Mouse (Mus musculus) limb, embryonic 13.5 days (tissue): ENCODE measurements around the gene Zrsr1. TPM values are rescaled to one million over a fixed set of nuclear protein-coding genes. Genes with fewer than 3 reads are reported as not detected.

Source experiments
- ATAC-seq: fragments of 200-750 bp; cut with Nextera tagmentation; 2 replicates; pipeline ENCODE4 v1.8.0; 2017; ENCODE audit warnings: low read depth, moderate number of reproducible peaks, moderate TSS enrichment; ENCODE audit not compliant: low FRiP score
- H3K27ac ChIP-seq: fragments of 300-500 bp; sonication (generic); 2 replicates; pipeline ENCODE4 v1.5.1; 2015; ENCODE audit warnings: inconsistent platforms, mild to moderate bottlenecking, moderate library complexity
- H3K27me3 ChIP-seq: fragments of 300-500 bp; sonication (generic); 2 replicates; pipeline ENCODE4 v1.6.1; 2015; ENCODE audit warnings: mild to moderate bottlenecking, inconsistent platforms
- H3K36me3 ChIP-seq: fragments of 300-500 bp; sonication (generic); 2 replicates; pipeline ENCODE4 v1.6.1; 2015; ENCODE audit warnings: inconsistent platforms, mild to moderate bottlenecking, moderate library complexity
- H3K4me1 ChIP-seq: fragments of 300-500 bp; sonication (generic); 2 replicates; pipeline ENCODE4 v1.6.1; 2015; ENCODE audit warnings: inconsistent platforms
- H3K4me2 ChIP-seq: fragments of 300-500 bp; sonication (generic); replicated peaks from 2 replicates; pipeline ENCODE4 v1.6.1; 2015; ENCODE audit warnings: inconsistent platforms, mild to moderate bottlenecking, moderate library complexity
- H3K4me3 ChIP-seq: fragments of 300-500 bp; sonication (generic); 2 replicates; pipeline ENCODE4 v1.5.1; 2015; ENCODE audit warnings: moderate library complexity, mild to moderate bottlenecking, inconsistent platforms
- H3K9ac ChIP-seq: fragments of 300-500 bp; sonication (generic); 2 replicates; pipeline ENCODE4 v1.6.1; 2015; ENCODE audit warnings: mild to moderate bottlenecking, inconsistent platforms
- H3K9me3 ChIP-seq: fragments of 300-500 bp; sonication (generic); 2 replicates; pipeline ENCODE4 v1.6.1; 2016; ENCODE audit warnings: inconsistent platforms
- WGBS: fragments of 180-500 bp; shearing (Covaris S2); methylation state at CpG from one replicate; pipeline ENCODE4 v1.1.7; 2015; 5-methylcytosine and 5-hydroxymethylcytosine counted together
- polyA plus RNA-seq: library from polyadenylated mRNA; unstranded; fragments of >200 nt; fragmentation: Nextera tagmentation; extraction: Ambion mirVana; gene quantifications from 2 replicates; pipeline ENCODE4 v1.2.1, GENCODE M21; 2015

Gene Zrsr1
- polyA plus RNA-seq, 1 experiment from 2014 or later: 3.6 TPM

DNA sequence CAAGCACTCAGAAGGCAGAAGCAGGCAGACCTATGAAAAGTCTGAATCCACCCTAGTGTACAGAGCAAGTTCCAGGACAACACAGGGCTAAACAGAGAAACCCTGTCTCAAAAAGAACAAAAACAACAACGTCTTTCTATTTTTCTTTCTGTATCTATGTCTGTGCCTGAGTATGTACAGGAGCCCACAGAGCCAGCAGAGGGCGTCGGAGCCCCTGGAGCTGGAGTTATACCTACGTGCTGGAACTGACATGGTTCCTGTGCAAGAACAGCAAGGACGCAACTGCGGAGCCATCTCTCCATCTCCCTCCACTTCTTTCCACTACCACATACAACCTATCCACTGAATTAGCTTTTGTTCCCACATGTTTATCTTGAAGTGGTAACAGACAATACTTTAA, 21.7 kb upstream of the Zrsr1 start:
- Histone ChIP-seq H3K9ac (no peak overlapping the region), H3K4me1 (no peaks in the 10 kb centered on the region), H3K9me3 (no peaks in the 10 kb centered on the region), H3K27me3 (no peaks in the 10 kb centered on the region), H3K27ac (no peak overlapping the region), H3K36me3 (peaks cover 15% of the 10 kb centered on the region), H3K4me2 (no peak overlapping the region), H3K4me3 (no peak overlapping the region)
- 92% methylated on average over 6 of the region's 6 CpGs for whole genome bisulfite sequencing
- ATAC-seq: no peak

DNA sequence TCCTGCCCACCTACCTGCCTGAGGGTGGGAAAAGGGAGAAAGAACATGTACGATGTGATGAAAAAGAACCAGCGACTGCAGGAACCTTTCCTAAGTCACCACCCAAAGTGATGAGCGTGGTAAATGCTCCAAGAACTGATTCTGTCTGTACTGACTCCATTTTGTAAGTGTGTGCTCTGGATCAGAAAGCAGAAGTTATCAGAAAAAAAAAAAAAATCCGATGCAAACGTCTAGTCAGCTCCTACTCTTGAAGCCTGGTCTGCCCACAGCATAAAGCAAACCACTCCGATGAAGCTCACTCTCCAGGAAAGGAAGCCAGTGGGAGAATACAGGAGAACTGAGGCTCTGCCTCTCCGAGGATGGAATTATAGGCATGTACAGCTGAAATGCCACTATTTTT, 19.1 kb upstream of the Zrsr1 start:
- 84% methylated on average over 7 of the region's 7 CpGs for WGBS

DNA sequence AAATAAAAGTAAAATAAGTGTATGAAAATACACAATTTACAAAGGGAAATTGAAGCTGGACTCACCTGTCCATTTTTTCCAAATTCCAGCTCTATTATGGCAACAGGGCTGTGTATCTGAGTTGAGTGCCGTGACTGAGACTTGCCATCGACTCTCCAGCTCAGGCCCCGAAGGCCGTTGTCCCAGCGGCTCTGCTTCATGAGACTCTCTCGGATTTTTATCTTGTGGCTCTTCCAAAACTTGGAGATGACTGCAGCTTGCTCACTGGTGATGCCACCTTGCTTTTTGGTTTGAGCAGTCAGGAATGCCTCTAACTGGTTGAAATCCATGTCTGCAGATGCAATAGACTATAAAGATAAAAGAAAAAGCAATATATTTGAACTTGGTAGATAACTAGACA, 15.5 kb upstream of the Zrsr1 start:
- H3K9me3 ChIP-seq: no peaks in the 10 kb centered on the region
- H3K27ac ChIP-seq: no peak overlapping the region
- 94% methylated on average over 6 of the region's 6 CpGs for WGBS
- no peak overlapping the region for H3K4me2 ChIP-seq
- no peak for ATAC-seq
- no peaks in the 10 kb centered on the region for H3K27me3 ChIP-seq
- H3K4me1 ChIP-seq: no peaks in the 10 kb centered on the region
- peaks cover 24% of the 10 kb centered on the region for H3K36me3 ChIP-seq
- no peak overlapping the region for H3K9ac ChIP-seq
- H3K4me3 ChIP-seq: no peak overlapping the region

More for the DNA sequence above, 19.1 kb upstream of the Zrsr1 start:
- Histone ChIP-seq H3K4me2 (no peak overlapping the region), H3K9me3 (no peaks in the 10 kb centered on the region), H3K27me3 (no peaks in the 10 kb centered on the region), H3K36me3 (peaks cover 24% of the 10 kb centered on the region), H3K9ac (no peak overlapping the region), H3K27ac (no peak overlapping the region), H3K4me1 (no peaks in the 10 kb centered on the region), H3K4me3 (no peak overlapping the region)
- no peak for ATAC-seq

DNA sequence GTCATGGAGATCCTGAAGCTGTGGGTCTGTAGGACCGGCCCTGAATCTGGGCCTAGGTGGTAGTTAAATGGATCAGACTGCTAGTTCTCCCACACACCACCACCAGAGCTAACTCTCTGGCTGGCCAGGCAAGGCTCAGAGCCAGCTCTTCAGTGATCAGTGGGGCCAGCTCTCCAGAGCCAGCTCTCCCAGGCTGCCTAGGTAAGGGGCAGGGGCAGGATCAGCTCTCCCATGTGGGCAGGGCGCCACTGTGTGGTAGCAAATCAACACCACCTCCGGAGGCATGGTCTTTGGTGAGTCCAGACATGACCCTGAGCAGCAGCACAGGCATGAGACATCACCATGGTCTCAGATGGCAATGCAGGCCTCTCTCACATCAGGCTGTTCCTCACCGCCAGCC, 15.0 kb upstream of the Zrsr1 start:
- Histone ChIP-seq H3K27me3 (no peaks in the 10 kb centered on the region), H3K9ac (no peak overlapping the region), H3K9me3 (no peaks in the 10 kb centered on the region), H3K27ac (no peak overlapping the region), H3K36me3 (peaks cover 24% of the 10 kb centered on the region), H3K4me2 (no peak overlapping the region), H3K4me3 (no peak overlapping the region), H3K4me1 (no peaks in the 10 kb centered on the region)
- no peak for ATAC-seq
- WGBS: 80% methylated on average over 4 of the region's 4 CpGs

DNA sequence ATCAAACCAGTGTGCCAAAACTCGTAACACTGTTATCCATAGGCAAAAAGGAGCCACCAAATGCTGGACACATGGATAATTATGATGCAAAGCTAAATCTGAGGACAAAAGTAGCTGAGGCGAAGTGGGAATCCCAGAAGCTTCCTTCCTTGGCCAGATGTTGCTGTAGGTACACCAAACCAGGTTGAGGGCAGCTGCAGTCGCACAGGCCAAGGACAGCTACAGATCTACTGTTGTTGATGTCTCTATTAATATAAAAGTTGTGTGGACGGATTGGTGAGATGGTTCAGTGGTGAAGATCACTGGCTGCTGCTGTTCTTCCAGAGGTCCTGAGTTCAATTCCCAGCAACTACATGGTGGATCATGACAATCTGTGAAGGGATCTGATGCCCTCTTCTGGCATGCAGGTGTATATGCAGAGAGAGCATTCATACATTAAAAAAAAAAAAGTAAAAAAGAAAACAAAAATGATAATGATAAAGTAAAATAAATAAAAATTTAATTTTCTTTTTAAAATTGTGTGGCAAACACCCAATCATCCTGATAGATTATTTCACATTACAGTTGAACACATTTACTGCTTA, 13.9 kb upstream of the Zrsr1 start:
- no peaks in the 10 kb centered on the region for H3K4me1 ChIP-seq
- no peaks in the 10 kb centered on the region for H3K9me3 ChIP-seq
- H3K4me3 ChIP-seq: no peak overlapping the region
- no peak overlapping the region for H3K27ac ChIP-seq
- no peak overlapping the region for H3K4me2 ChIP-seq
- H3K36me3 ChIP-seq: peaks cover 16% of the 10 kb centered on the region
- no peaks in the 10 kb centered on the region for H3K27me3 ChIP-seq
- 91% methylated on average over 4 of the region's 4 CpGs for WGBS
- ATAC-seq: no peak
- no peak overlapping the region for H3K9ac ChIP-seq

DNA sequence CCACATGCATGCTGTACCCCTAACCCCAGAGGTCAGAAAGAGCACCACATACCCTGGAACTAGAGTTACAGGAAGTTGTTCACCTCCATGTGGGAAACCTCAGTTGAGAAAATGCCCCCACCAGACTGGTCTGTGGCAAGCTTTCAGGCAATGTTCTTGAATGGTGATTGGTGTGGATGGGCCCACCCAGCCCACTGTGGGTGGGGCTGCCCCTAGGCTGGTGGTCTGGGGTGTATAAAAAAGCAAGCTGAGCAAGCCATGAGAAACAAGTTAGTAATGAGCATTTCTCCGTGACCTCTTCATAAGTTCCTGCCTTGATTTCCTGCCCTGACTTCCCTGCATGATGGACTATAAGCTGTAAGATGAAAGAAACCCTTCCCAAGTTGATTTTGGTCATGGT, 9.7 kb upstream of the Zrsr1 start:
- 0 out of 2 replicates have a peak, but pooled peaks cover 2% of the 10 kb centered on the region for H3K4me1 ChIP-seq
- no peaks in the 10 kb centered on the region for H3K27me3 ChIP-seq
- peak; percentile 11; the same call in 1 of the 2 replicates for ATAC-seq
- H3K4me2 ChIP-seq: no peak overlapping the region
- H3K9me3 ChIP-seq: peaks cover 10% of the 10 kb centered on the region
- 73% methylated on average over 1 of the region's 1 CpGs for WGBS
- peaks cover 6% of the 10 kb centered on the region for H3K36me3 ChIP-seq
- H3K9ac ChIP-seq: no peak overlapping the region
- no peak overlapping the region for H3K27ac ChIP-seq
- no peak overlapping the region for H3K4me3 ChIP-seq

DNA sequence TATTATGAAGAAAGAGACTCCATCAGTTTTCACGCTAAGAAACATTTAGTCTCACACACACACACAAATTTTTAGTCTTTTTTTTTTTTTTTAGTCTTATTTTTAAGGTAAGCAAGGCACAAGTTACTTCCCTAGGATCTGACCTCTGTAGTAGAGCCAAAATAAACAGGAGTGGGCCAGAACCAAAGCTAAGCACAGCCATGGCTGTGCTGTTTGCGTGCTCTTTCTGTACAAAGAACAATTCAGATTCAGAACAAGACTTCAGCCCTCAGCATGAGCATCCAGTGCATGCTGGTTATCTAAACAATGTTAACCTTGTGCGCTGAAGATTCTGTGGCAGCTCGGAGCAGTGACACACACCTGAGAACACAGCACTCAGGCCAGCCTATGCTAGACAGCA, 7.4 kb upstream of the Zrsr1 start:
- Histone ChIP-seq H3K9ac (no peak overlapping the region), H3K27ac (no peak overlapping the region; the same call in 1 of the 2 replicates), H3K9me3 (peaks cover 22% of the 10 kb centered on the region), H3K27me3 (no peaks in the 10 kb centered on the region), H3K4me3 (no peak overlapping the region), H3K4me2 (no peak overlapping the region), H3K4me1 (0 out of 2 replicates have a peak, but pooled peaks cover 2% of the 10 kb centered on the region), H3K36me3 (peaks cover 17% of the 10 kb centered on the region)
- no peak for ATAC-seq
- 81% methylated on average over 4 of the region's 4 CpGs for WGBS

DNA sequence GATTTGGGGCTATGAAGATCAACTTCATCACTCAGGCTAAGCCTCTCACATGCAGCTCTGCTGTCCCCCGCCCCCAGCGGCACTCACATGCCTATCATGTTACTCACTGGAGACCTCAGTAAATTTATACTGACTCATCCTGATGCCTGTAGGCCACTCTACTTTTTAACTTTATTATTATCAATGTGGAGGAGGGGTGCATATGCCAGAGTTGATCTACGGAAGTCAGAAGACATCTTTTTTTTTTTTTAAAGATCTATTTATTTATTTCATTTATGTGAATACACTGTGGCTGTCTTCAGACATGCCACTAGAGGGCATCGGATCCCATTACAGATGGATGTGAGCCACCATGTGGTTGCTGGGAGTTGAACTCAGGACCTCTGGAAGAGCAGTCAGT, 6.3 kb upstream of the Zrsr1 start:
- WGBS: 86% methylated on average over 4 of the region's 4 CpGs
- no peak for ATAC-seq

DNA sequence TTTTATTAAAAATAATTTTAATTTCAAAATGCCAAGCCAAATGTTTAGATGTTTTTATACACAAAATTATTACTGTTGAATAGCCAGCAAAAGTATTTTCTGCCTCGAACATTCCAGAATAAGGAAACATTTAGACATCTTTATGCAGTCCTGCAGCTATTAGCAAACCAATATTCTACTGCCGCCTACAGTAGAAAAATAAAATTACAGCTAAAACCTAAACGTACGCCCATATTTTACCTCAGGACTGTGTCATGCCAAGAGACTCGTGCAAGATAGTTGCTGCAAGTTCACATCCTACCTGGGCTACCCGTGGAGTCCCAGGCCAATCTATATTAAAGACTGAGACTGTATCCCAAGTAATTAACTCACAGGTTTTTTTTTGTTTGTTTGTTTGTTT, 2.3 kb upstream of the Zrsr1 start:
- H3K9me3 ChIP-seq: peaks cover 57% of the 10 kb centered on the region
- H3K27ac ChIP-seq: no peak overlapping the region
- no peak overlapping the region for H3K4me3 ChIP-seq
- H3K36me3 ChIP-seq: peaks cover 51% of the 10 kb centered on the region
- H3K9ac ChIP-seq: no peak overlapping the region
- H3K4me2 ChIP-seq: no peak overlapping the region
- H3K27me3 ChIP-seq: no peaks in the 10 kb centered on the region
- 62% methylated on average over 6 of the region's 6 CpGs for WGBS
- H3K4me1 ChIP-seq: peaks cover 8% of the 10 kb centered on the region
- ATAC-seq: no peak

More for the DNA sequence above, 6.3 kb upstream of the Zrsr1 start:
- peaks cover 28% of the 10 kb centered on the region for H3K9me3 ChIP-seq
- H3K27me3 ChIP-seq: no peaks in the 10 kb centered on the region
- H3K27ac ChIP-seq: no peak overlapping the region
- no peak overlapping the region for H3K9ac ChIP-seq
- no peak overlapping the region for H3K4me2 ChIP-seq
- peaks cover 22% of the 10 kb centered on the region for H3K36me3 ChIP-seq
- no peak overlapping the region for H3K4me3 ChIP-seq
- 0 out of 2 replicates have a peak, but pooled peaks cover 2% of the 10 kb centered on the region for H3K4me1 ChIP-seq

DNA sequence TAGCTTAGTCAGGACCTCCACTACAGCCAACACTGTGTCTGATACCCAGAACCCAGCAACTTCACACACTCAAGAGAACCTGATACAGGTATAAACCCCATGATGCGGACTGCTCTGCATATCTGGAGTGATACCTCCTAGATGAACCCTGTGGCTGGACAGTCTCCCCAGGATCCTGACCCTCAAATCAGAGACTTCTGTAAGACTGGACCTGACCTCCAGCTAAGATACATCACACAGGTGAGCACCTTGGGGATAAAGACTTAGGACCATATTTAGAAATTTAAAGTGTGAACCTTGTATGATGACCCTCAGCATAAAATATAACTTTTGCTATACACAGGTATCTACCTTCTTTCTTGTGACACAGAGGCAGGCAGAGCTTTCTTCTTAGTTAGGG, 1.3 kb upstream of the Zrsr1 start:
- ATAC-seq: no peak
- Histone ChIP-seq H3K4me2 (no peak overlapping the region), H3K4me3 (no peak overlapping the region), H3K4me1 (peaks cover 14% of the 10 kb centered on the region), H3K27me3 (no peaks in the 10 kb centered on the region), H3K27ac (no peak overlapping the region), H3K9me3 (peaks cover 57% of the 10 kb centered on the region), H3K36me3 (peaks cover 53% of the 10 kb centered on the region), H3K9ac (no peak overlapping the region)
- 90% methylated on average over 1 of the region's 1 CpGs for WGBS

DNA sequence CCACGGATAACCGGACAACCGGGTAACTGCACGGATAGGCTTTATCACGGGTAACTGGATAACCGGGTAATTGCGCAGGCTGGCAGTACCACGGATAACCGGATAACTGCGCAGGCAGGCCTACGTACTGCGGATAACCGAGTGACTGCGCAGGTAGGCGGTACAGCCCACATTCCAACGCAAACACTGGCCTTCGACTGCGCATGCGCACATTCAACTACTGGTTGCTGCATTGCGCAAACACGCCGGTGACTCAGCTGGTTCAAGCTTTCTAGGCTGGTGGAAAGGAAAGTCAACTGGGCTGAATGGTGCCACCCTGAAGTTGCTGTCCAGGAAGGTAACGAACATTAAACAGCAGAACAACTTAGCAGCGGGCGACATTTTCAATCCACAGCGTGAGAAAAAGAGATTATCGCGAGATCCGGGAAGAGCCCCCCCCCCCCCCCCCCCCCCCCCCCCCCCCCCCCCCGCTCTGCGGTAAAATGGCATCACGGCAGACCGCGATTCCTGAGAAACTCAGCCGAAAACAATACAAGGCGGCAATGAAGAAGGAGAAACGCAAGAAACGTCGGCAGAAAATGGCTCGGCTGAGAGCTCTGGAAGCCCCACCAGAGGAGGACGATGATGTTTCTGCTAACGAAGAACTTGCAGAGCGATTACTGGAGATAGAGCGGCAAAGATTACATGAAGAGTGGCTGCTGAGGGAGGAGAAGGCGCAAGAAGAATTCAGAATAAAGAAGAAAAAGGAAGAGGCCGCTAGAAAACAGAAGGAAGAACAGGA, 1.1 kb downstream of the Zrsr1 start:
- ATAC-seq: peak; percentile 71
- Histone ChIP-seq H3K4me3 (peak overlapping the region; percentile 58), H3K9me3 (peaks cover 39% of the 10 kb centered on the region)

DNA sequence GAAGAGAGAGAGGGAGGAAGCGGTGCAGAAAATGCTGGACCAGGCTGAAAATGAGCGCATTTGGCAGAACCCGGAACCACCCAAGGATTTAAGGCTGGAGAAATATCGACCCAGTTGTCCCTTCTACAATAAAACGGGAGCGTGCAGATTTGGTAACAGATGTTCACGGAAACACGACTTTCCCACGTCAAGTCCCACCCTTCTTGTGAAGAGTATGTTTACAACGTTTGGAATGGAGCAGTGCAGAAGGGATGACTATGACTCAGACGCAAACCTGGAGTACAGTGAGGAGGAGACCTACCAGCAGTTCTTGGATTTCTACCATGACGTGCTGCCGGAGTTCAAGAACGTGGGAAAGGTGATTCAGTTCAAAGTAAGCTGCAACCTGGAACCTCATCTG, 1.8 kb downstream of the Zrsr1 start:
- Histone ChIP-seq H3K4me1 (peaks cover 23% of the 10 kb centered on the region), H3K36me3 (peaks cover 64% of the 10 kb centered on the region), H3K27ac (no peak overlapping the region; the same call in 1 of the 2 replicates), H3K4me3 (peak overlapping the region; percentile 58), H3K4me2 (peak overlapping the region; percentile 63), H3K9me3 (peaks cover 36% of the 10 kb centered on the region), H3K27me3 (no peaks in the 10 kb centered on the region), H3K9ac (peak overlapping the region; percentile 67)
- no peak for ATAC-seq
- 48% methylated on average over 14 of the region's 14 CpGs for WGBS

More for the DNA sequence above, 1.1 kb downstream of the Zrsr1 start:
- H3K9ac ChIP-seq: peak overlapping the region; percentile 73
- H3K27me3 ChIP-seq: no peaks in the 10 kb centered on the region
- peaks cover 62% of the 10 kb centered on the region for H3K36me3 ChIP-seq
- peak overlapping the region; percentile 71 for H3K4me2 ChIP-seq
- peaks cover 23% of the 10 kb centered on the region for H3K4me1 ChIP-seq
- 54% methylated on average over 45 of the region's 46 CpGs for WGBS
- H3K27ac ChIP-seq: peak overlapping the region; percentile 15; the same call in 1 of the 2 replicates
